Mouse (Mus musculus) midbrain, embryonic 16.5 days (tissue): Measurements from ENCODE around the gene 1600002K03Rik. TPM values are rescaled to one million over a fixed set of nuclear protein-coding genes. Genes with fewer than 3 reads are reported as not detected.

Source experiments
- ATAC-seq: fragments of 200-750 bp; cut with Nextera tagmentation; 2 replicates; pipeline ENCODE4 v1.8.0; 2017; ENCODE audit warnings: moderate TSS enrichment
- H3K27ac ChIP-seq: fragments of 300-500 bp; sonication (generic); 2 replicates; pipeline ENCODE4 v1.5.1; 2014; ENCODE audit warnings: mild to moderate bottlenecking, low read length, mixed read lengths
- H3K27me3 ChIP-seq: fragments of 300-500 bp; sonication (generic); 2 replicates; pipeline ENCODE4 v1.6.1; 2014; ENCODE audit warnings: low read depth, low read length, mixed read lengths; ENCODE audit not compliant: control insufficient read depth, insufficient read depth
- H3K36me3 ChIP-seq: fragments of 300-500 bp; sonication (generic); 2 replicates; pipeline ENCODE4 v1.6.1; 2014; ENCODE audit warnings: mild to moderate bottlenecking, low read length, moderate library complexity, mixed read lengths; ENCODE audit not compliant: control insufficient read depth, insufficient read depth
- H3K4me1 ChIP-seq: fragments of 300-500 bp; sonication (generic); 2 replicates; pipeline ENCODE4 v1.6.1; 2014; ENCODE audit warnings: mild to moderate bottlenecking, low read length, mixed read lengths; ENCODE audit not compliant: control insufficient read depth, insufficient read depth
- H3K4me2 ChIP-seq: fragments of 300-500 bp; sonication (generic); 2 replicates; pipeline ENCODE4 v1.6.1; 2014; ENCODE audit warnings: mild to moderate bottlenecking, low read length, mixed read lengths
- H3K4me3 ChIP-seq: fragments of 300-500 bp; sonication (generic); 2 replicates; pipeline ENCODE4 v1.5.1; 2014; ENCODE audit warnings: low read depth, mild to moderate bottlenecking, low read length, moderate library complexity, mixed read lengths
- H3K9ac ChIP-seq: fragments of 300-500 bp; sonication (generic); 2 replicates; pipeline ENCODE4 v1.6.1; 2014; ENCODE audit warnings: low read depth, low read length, mixed read lengths
- H3K9me3 ChIP-seq: fragments of 300-500 bp; sonication (generic); replicated peaks from 2 replicates; pipeline ENCODE4 v1.6.1; 2014; ENCODE audit warnings: mild to moderate bottlenecking, low read length, mixed read lengths; ENCODE audit not compliant: control insufficient read depth, poor library complexity, severe bottlenecking
- WGBS: fragments of 180-500 bp; shearing (Covaris S2); extraction: QIAGEN DNeasy Blood & Tissue Kit; methylation state at CpG from one replicate; pipeline ENCODE4 v1.1.7; 2014; 5-methylcytosine and 5-hydroxymethylcytosine counted together
- polyA plus RNA-seq: library from polyadenylated mRNA; unstranded; fragments of >200 nt; fragmentation: Nextera tagmentation; extraction: Ambion mirVana; gene quantifications from 2 replicates; pipeline ENCODE4 v1.2.1, GENCODE M21; 2015

Gene 1600002K03Rik
- polyA plus RNA-seq, 1 experiment from 2014 or later = 11.0 TPM

DNA sequence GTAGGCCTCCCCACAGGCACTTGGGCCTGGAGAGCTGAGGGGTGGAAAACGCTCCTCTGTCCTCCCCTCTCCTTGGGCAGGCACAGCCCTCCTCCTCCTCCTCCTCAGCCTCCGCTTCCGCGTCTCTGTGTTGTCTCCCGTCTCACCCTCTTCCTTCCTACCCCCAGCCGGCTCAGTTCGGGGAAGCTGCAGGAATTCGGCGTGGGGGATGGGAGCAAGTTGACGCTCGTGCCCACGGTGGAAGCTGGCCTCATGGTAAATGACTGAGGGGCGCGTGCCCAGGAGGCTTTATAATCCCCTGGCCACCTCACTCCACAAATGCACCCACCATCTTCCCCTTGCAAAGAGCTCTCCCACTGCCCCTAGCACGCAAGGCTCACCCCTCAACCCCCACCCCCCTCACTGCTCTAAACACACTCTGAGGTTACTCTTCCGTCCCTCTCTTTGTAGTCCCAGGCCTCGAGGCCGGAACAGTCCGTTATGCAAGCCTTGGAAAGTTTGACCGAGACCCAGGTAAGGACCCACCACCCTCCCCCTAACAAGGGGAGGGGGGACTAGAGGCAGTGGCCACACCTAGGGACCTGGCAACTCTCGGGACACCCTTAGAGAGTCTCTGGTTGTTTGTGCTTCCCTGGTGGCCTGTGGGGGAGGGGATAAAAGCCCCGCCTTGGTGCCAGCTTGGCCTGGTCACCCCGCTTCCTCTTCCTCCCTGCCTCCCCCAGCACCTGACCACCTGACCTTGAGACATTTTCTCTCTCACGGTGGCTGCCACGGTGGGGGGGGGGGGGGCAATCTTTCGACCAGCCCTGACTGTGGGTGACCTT, 21.3 kb upstream of the 1600002K03Rik start:
- peak overlapping the region; percentile 99 for H3K4me2 ChIP-seq
- peaks cover 29% of the 10 kb centered on the region for H3K4me1 ChIP-seq
- WGBS = under 1% methylated on average over 24 of the region's 26 CpGs
- H3K9me3 ChIP-seq = no peaks in the 10 kb centered on the region
- ATAC-seq = no peak
- H3K9ac ChIP-seq = peak overlapping the region; percentile 99
- H3K27ac ChIP-seq = peak overlapping the region; percentile 100
- H3K27me3 ChIP-seq = no peaks in the 10 kb centered on the region
- peak overlapping the region; percentile 93 for H3K4me3 ChIP-seq
- H3K36me3 ChIP-seq = peaks cover 32% of the 10 kb centered on the region

DNA sequence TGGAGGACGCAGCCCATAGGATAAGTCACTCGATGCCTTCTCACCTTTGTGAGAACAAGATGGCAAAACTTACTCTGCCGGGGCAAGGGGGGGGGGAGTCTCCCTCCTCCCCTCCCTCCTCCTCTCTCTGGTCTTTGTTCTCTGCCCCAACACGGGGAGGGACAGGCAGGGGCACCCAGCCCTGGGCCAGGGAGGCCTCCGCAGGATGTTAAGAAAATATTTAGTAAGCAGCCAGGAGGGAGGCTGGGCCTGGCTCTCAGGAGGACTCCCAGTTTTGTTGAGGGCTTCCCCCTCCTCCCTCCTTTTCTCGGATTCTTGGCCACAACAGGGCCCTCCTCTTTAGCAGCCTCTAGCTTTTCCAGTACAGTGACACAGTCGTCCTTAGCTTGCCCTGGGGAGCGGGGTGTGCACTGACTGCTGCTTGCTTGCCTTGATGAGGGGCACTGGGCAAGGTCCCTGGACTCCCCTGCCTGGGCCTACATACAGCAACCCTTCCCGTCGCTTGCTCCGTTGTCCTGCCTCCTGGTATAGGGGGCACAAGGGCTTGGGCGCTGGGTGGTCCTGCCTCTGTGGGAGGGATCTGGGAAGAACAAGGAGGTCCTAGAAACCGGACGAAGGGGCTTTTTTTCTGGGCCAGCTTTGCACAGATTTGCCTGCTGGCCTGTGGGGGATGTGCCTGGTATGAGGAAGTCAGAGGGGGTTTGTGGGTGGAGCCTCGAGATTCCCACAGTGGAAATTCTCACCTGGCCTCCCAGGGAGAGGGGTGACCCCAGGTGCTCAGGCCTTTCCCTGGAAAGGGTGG, 20.5 kb upstream of the 1600002K03Rik start:
- Histone ChIP-seq H3K9ac (peak overlapping the region; percentile 99), H3K27ac (peak overlapping the region; percentile 100), H3K36me3 (peaks cover 35% of the 10 kb centered on the region), H3K4me1 (peaks cover 27% of the 10 kb centered on the region), H3K27me3 (no peaks in the 10 kb centered on the region), H3K4me2 (peak overlapping the region; percentile 99), H3K4me3 (peak overlapping the region; percentile 93), H3K9me3 (no peaks in the 10 kb centered on the region)
- no peak for ATAC-seq
- WGBS = 1% methylated on average over 15 of the region's 15 CpGs

DNA sequence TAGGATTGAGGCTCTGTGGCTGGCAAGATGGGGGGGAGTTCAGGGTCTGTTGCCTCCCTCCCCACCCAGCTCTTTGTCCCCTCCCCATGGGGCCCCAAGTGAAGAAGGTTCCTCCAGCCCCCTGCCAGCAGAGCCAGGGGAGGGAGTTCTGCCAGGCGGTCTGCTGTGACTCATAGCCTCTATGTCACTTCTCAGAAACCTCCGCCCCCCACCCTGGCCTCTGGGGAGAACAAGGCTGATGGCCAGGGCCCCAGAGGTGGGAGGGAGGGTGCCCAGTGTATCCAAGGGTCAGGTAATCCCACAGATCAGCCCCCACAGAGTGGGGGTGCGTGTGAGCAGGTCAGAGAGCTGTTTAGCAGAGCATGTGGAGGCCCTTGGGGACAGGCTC, 19.9 kb upstream of the 1600002K03Rik start:
- 32% methylated on average over 3 of the region's 3 CpGs for whole genome bisulfite sequencing
- Histone ChIP-seq H3K4me2 (peak overlapping the region; percentile 99), H3K27ac (peak overlapping the region; percentile 100), H3K9ac (peak overlapping the region; percentile 99), H3K4me1 (peaks cover 28% of the 10 kb centered on the region), H3K27me3 (no peaks in the 10 kb centered on the region), H3K9me3 (no peaks in the 10 kb centered on the region), H3K4me3 (peak overlapping the region; percentile 93), H3K36me3 (peaks cover 37% of the 10 kb centered on the region)
- ATAC-seq = no peak

DNA sequence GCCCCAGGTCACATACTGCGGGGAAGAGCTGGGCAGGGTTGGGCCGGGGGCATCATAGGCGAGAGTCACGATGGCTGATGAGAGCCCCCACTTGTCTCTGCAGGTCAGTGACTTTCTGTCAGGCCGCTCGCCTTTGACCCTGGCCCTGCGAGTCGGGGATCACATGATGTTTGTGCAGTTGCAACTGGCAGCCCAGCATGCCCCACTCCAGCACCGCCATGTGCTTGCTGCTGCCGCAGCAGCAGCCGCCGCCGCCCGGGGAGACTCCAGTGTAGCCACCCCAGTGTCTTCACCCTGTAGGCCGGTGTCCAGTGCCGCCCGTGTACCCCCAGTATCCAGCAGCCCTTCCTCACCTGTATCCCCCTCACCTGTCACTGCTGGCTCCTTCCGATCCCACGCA, 19.0 kb upstream of the 1600002K03Rik start:
- Histone ChIP-seq H3K36me3 (peaks cover 37% of the 10 kb centered on the region), H3K4me3 (no peak overlapping the region)

DNA sequence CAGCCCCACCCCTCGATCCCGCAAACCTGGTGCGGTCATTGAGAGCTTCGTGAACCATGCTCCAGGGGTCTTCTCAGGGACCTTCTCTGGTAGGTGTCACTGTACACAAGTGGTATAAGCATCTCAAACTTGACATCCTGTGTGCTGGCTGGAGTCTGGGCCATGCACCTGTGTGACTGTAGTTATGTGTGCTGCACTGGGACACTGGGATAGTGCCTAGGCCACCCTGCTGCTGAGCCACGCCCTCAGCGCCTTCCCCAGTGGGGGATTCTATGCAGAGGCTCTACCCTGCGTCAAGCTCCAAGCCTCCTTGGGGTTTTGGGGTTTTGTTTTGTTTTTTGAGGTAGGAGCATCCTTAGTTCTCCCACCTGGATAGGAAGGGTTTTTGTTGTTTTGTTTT, 18.4 kb upstream of the 1600002K03Rik start:
- no peak for ATAC-seq
- peaks cover 37% of the 10 kb centered on the region for H3K36me3 ChIP-seq
- peaks cover 34% of the 10 kb centered on the region for H3K4me1 ChIP-seq
- no peak overlapping the region for H3K4me3 ChIP-seq
- no peak overlapping the region for H3K27ac ChIP-seq
- no peaks in the 10 kb centered on the region for H3K9me3 ChIP-seq
- H3K4me2 ChIP-seq = no peak overlapping the region
- peak overlapping the region; percentile 18; the same call in 1 of the 2 replicates for H3K9ac ChIP-seq
- H3K27me3 ChIP-seq = no peaks in the 10 kb centered on the region
- 66% methylated on average over 7 of the region's 7 CpGs for WGBS

More for the DNA sequence above, 19.0 kb upstream of the 1600002K03Rik start:
- peak overlapping the region; percentile 58 for H3K27ac ChIP-seq
- peak overlapping the region; percentile 99 for H3K9ac ChIP-seq
- peak overlapping the region; percentile 99; the same call in 1 of the 2 replicates for H3K4me2 ChIP-seq
- no peaks in the 10 kb centered on the region for H3K9me3 ChIP-seq
- H3K27me3 ChIP-seq = no peaks in the 10 kb centered on the region
- ATAC-seq = no peak
- peaks cover 28% of the 10 kb centered on the region for H3K4me1 ChIP-seq
- 88% methylated on average over 19 of the region's 19 CpGs for WGBS

DNA sequence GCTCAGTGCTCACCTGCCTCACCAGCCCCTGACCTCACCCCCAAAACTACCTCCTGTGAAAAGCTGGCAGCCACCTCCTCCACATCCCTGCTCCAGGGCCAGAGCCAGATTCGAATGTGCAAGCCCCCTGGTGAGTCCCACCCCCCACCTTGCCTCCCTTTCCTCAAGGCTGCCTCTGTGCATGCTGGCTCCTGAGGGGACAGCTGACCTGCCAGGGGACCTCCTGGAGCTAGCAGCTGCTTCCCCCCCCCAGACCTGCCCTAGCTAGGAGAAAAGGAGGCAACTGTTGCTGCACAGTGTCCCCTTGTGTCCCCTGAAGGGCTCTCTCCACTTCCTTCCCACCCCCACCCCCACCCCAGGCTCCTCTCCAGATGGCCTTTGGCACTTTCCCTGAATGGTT, 17.5 kb upstream of the 1600002K03Rik start:
- WGBS = 50% methylated on average over 1 of the region's 1 CpGs
- H3K27me3 ChIP-seq = no peaks in the 10 kb centered on the region
- no peaks in the 10 kb centered on the region for H3K9me3 ChIP-seq
- H3K4me2 ChIP-seq = no peak overlapping the region
- peaks cover 37% of the 10 kb centered on the region for H3K36me3 ChIP-seq
- H3K4me1 ChIP-seq = peaks cover 38% of the 10 kb centered on the region
- H3K27ac ChIP-seq = peak overlapping the region; percentile 24; the same call in 1 of the 2 replicates
- no peak overlapping the region for H3K4me3 ChIP-seq
- no peak overlapping the region for H3K9ac ChIP-seq
- no peak for ATAC-seq

DNA sequence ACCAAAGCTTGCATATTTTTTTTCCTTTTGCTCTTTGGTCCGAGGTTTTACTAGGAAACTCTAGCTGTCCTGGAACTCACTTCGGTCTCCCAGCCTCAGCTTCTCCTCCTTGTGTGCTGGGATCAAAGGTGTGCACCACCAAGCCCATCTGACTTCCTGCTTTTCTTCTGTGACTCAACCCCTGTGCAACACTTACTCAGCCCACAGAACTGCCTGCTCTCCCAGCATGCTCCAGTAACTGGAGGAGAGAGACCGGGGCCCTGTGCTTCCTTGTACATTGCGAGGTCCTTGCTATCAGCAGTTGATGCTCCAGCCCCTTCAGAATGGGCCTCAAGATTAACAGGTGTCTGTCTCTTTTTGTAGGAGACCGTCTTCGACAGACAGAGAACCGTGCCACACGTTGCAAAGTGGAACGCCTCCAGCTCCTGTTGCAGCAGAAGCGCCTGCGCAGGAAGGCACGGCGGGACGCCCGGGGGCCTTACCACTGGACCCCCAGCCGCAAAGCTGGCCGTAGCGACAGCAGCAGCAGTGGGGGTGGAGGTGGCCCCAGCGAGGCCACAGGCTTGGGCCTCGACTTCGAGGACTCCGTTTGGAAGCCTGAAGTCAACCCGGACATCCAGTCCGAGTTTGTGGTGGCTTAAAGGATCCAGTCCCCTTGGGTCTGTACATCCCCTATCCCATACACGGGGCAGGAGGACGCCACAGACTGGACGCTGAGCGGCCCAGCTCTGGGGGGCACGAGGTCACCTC, 16.6 kb upstream of the 1600002K03Rik start:
- peaks cover 37% of the 10 kb centered on the region for H3K36me3 ChIP-seq
- H3K4me1 ChIP-seq = peaks cover 45% of the 10 kb centered on the region

DNA sequence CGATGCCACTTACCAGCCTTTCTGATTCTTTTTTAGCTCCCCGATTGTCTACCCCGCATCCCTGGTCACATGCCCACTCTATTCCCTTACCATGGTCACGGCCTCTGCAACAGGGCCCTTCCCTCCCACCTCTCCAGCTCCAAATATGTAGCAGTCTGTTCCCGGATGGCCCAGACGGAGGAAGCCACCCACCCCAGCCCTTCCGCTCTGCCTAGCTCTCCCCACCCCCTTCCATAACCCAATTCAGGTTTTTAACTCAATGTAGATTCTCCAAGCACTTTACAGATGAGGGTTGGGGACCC, 16.0 kb upstream of the 1600002K03Rik start:
- Histone ChIP-seq H3K4me1 (peaks cover 46% of the 10 kb centered on the region), H3K4me2 (no peak overlapping the region), H3K9ac (no peak overlapping the region), H3K27me3 (no peaks in the 10 kb centered on the region), H3K27ac (no peak overlapping the region; the same call in 1 of the 2 replicates), H3K9me3 (no peaks in the 10 kb centered on the region), H3K36me3 (peaks cover 37% of the 10 kb centered on the region), H3K4me3 (no peak overlapping the region)
- no peak for ATAC-seq
- 56% methylated on average over 7 of the region's 7 CpGs for WGBS

More for the DNA sequence above, 16.6 kb upstream of the 1600002K03Rik start:
- H3K9ac ChIP-seq = no peak overlapping the region
- WGBS = 83% methylated on average over 29 of the region's 29 CpGs
- H3K4me2 ChIP-seq = no peak overlapping the region
- H3K27ac ChIP-seq = peak overlapping the region; percentile 12
- H3K4me3 ChIP-seq = no peak overlapping the region
- no peaks in the 10 kb centered on the region for H3K9me3 ChIP-seq
- no peaks in the 10 kb centered on the region for H3K27me3 ChIP-seq
- no peak for ATAC-seq
